Mouse (Mus musculus) bone marrow macrophage, adult 2 months (primary cell): ENCODE results near the gene Cox8c.

Experiments used
- CTCF ChIP-seq: IDR thresholded peaks from 2 replicates; pipeline ENCODE4 v1.5.1; 2012; ENCODE audit warnings: low read depth, mild to moderate bottlenecking, low read length, moderate library complexity
- POLR2A ChIP-seq: IDR thresholded peaks from 2 replicates; pipeline ENCODE4 v1.6.1; 2012; ENCODE audit warnings: mild to moderate bottlenecking, low read depth, low read length, borderline replicate concordance

DNA sequence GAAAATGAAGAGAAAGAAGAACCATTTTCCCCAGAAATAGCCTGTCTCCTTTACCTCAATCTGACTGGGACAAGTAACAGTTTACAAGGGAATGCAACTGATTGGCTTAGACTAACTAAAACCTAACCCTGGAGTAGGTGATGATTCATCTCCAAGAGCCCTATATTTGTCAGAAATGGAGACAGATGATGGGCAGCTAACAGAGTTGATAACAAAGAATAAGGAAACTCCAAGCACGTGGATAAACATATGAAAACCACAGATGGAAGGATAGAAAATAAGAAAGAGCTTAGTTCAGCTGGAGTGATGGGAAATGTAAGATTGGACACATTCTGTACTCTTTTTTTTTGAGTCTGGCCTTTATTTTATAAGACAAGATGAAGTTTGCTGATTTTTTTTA is 28.6 kb upstream of the Cox8c start:
- TF ChIP-seq CTCF = no peak
- no peak for TF ChIP-seq POLR2A
